In the genomic region with DNA sequence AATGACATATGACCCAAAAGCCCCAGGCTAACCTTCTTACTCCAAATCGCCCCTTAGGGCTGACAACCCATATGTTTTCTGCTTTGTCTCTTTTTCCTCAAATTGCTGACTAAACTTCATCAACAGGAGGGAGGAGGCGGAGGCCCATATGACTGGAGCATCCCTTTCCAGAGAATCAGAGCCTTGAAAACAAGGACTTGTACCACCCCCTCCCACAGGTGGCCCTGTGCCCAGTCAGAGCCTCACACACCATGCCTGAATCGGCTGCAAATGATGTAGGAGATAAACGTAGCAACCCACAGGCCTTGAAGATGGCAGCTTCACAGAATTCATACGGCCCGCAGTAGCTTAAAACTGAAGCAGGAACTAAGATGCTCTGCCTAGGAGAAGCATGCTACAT, we compare ENCODE assay signal across 17 mouse cellular contexts.
DNase-seq lines count a peak whose midpoint lies in the region.
"Had no signal": no experiment of that assay in that cellular context is flagged by ENCODE, and none has a peak within 500 bp of the region (broad histone marks: within the 10 kb centered on the region; RNA-seq: fewer than 3 reads in every experiment).

No protein-coding gene starts in this region.

- no peak overlapping the region for H3K4me3 ChIP-seq in heart, embryonic 10.5 days
- H3K4me3 ChIP-seq: heart, adult 2 months; hindbrain, embryonic 12.5 days; intestine, embryonic 15.5 days; myocyte had no signal

- H3K36me3 ChIP-seq in heart, embryonic 10.5 days, result no peaks in the 10 kb centered on the region
- H3K36me3 ChIP-seq: hindbrain, embryonic 12.5 days; intestine, embryonic 15.5 days had no signal

- DNase-seq in layer of hippocampus, adult 11-12 months (ENCODE audit: low spot score), result peak; percentile 85
- DNase-seq in layer of hippocampus, adult 9-10 months (ENCODE audit: low spot score), result no peak
- DNase-seq in frontal cortex, adult 2 months (ENCODE audit: extremely low spot score in 1 of 2, low spot score in 1 of 2), result peak; percentile 69 to 82
- peak; percentile 45 to 70 for DNase-seq in layer of hippocampus, postnatal 10 days (ENCODE audit: low spot score in 2 of 2)
- peak; percentile 73 to 88 for DNase-seq in right cerebral cortex, adult 2 months (ENCODE audit: low spot score in 2 of 2)
- no peak for DNase-seq in heart, embryonic 10.5 days (ENCODE audit: low spot score)
- no peak for DNase-seq in heart, postnatal 36 days
- no peak for DNase-seq in yolk sac, embryonic 10.5 days (ENCODE audit: low spot score)
- DNase-seq: cerebellum, postnatal 14 days; heart, adult 2 months; midbrain, embryonic 14.5 days had no signal

- H3K4me1 ChIP-seq in heart, embryonic 10.5 days, result no peaks in the 10 kb centered on the region
- H3K4me1 ChIP-seq: intestine, embryonic 15.5 days had no signal

- intact Hi-C loops in heart, postnatal 36 days (cut with DNase I), result loop anchor here (5.0 kb wide), 1 partner anchor 132 kb away; no protein-coding TSS in a partner anchor

- no peaks in the 10 kb centered on the region for H3K9me3 ChIP-seq in heart, embryonic 10.5 days
- H3K9me3 ChIP-seq: intestine, embryonic 15.5 days had no signal

- H3K27me3 ChIP-seq in heart, embryonic 10.5 days (ENCODE audit: insufficient read depth, poor library complexity, severe bottlenecking), result no peaks in the 10 kb centered on the region
- H3K27me3 ChIP-seq: CH12.LX; hindbrain, embryonic 12.5 days; intestine, embryonic 15.5 days had no signal

- WGBS in heart, embryonic 10.5 days, result 85% methylated on average over 6 of the region's 6 CpGs

- no peak overlapping the region for H3K27ac ChIP-seq in heart, embryonic 10.5 days
- H3K27ac ChIP-seq: heart, adult 2 months; hindbrain, embryonic 12.5 days; intestine, embryonic 15.5 days; kidney, postnatal 0 days; liver, embryonic 14.5 days had no signal

Comparison
In these comparisons a context has a peak if more than half of its experiments do, and no peak if none do; other contexts are left out.
1. DNase-seq: peak in layer of hippocampus, adult 11-12 months (single experiment), frontal cortex, adult 2 months (2 of 2), layer of hippocampus, postnatal 10 days (2 of 2) and right cerebral cortex, adult 2 months (2 of 2); none in layer of hippocampus, adult 9-10 months (single experiment), heart, embryonic 10.5 days (single experiment), heart, postnatal 36 days (0 of 2) and yolk sac, embryonic 10.5 days (single experiment).